Mouse (Mus musculus): ENCODE measurements around the gene Lag3.
A peak's percentile ranks its signal among the peaks of the same experiment; 100 is the strongest.

Lag3 gene

GRCm38 (mm10) chr6:124920318-124921085 lies 9.0 kb upstream of the Lag3 start:
- DNase-seq (ENCODE audit: low read depth, low spot score) = no peak

GRCm38 (mm10) chr6:124919695-124920317 lies 8.3 kb upstream of the Lag3 start, which contains the start of gene Ptms:
Gene Ptms, minus strand, starts transcription at chr6:124920103.
- DNase-seq (ENCODE audit: low read depth, low spot score) = peak; percentile 74

GRCm38 (mm10) chr6:124918890-124919627 lies 7.6 kb upstream of the Lag3 start:
- DNase-seq (ENCODE audit: low read depth, low spot score) = no peak

GRCm38 (mm10) chr6:124918331-124918690 lies 6.8 kb upstream of the Lag3 start:
- DNase-seq (ENCODE audit: low read depth, low spot score) = no peak

- peak; percentile 75 for DNase-seq (ENCODE audit: low read depth, low spot score)
These were observed 6.2 kb upstream of the Lag3 start for GRCm38 (mm10) chr6:124917518-124918330.

GRCm38 (mm10) chr6:124916695-124917517 lies 5.4 kb upstream of the Lag3 start:
- DNase-seq (ENCODE audit: low read depth, low spot score) = peak; percentile 94

- DNase-seq (ENCODE audit: low read depth, low spot score) = peak; percentile 64
These were observed 4.6 kb upstream of the Lag3 start for GRCm38 (mm10) chr6:124915942-124916694.

- DNase-seq (ENCODE audit: low read depth, low spot score) = no peak
These were observed 3.8 kb upstream of the Lag3 start for GRCm38 (mm10) chr6:124915160-124915941.

- DNase-seq (ENCODE audit: low read depth, low spot score) = no peak
These were observed 3.0 kb upstream of the Lag3 start for GRCm38 (mm10) chr6:124914511-124914910.

GRCm38 (mm10) chr6:124913721-124914285 lies 2.3 kb upstream of the Lag3 start:
- no peak for DNase-seq (ENCODE audit: low read depth, low spot score)

- DNase-seq (ENCODE audit: low read depth, low spot score) = no peak
These were observed 1.7 kb upstream of the Lag3 start for GRCm38 (mm10) chr6:124913214-124913613.

- peak; percentile 44 for DNase-seq (ENCODE audit: low read depth, low spot score)
These were observed 1.5 kb downstream of the Lag3 start for GRCm38 (mm10) chr6:124910032-124910431.

- DNase-seq (ENCODE audit: low read depth, low spot score) = peak; percentile 60
These were observed 3.7 kb downstream of the Lag3 start for GRCm38 (mm10) chr6:124907767-124908166.

- no peak for DNase-seq (ENCODE audit: low read depth, low spot score)
These were observed 6.3 kb downstream of the Lag3 start for GRCm38 (mm10) chr6:124904991-124905860.

- DNase-seq (ENCODE audit: low read depth, low spot score) = peak; percentile 69
These were observed 7.1 kb downstream of the Lag3 start for GRCm38 (mm10) chr6:124904161-124904981.

- DNase-seq (ENCODE audit: low read depth, low spot score) = peak; percentile 95
These were observed 7.8 kb downstream of the Lag3 start for GRCm38 (mm10) chr6:124903580-124904151.

- peak; percentile 37 for DNase-seq (ENCODE audit: low read depth, low spot score)
These were observed 9.7 kb downstream of the Lag3 start for GRCm38 (mm10) chr6:124901851-124902250.

Measured in CD4-positive, CD25-positive, alpha-beta regulatory T cell, adult 2 months (primary cell).